Mouse (Mus musculus) small intestine, adult 2 months (tissue): ENCODE measurements around the gene Upk3bl.

Experiments used
- CTCF ChIP-seq: fragments of 200-500 bp; IDR thresholded peaks from 2 replicates; pipeline ENCODE4 v1.5.1; 2012; ENCODE audit warnings: low read depth, mild to moderate bottlenecking, control low read depth, inconsistent platforms, low read length, moderate library complexity, mixed read lengths; ENCODE audit not compliant: insufficient replicate concordance, insufficient read length; ENCODE audit errors: extremely low read depth
- POLR2A ChIP-seq: fragments of 200-500 bp; IDR thresholded peaks from 2 replicates; pipeline ENCODE4 v1.6.1; 2012; ENCODE audit warnings: low read depth, mild to moderate bottlenecking, control low read depth, inconsistent platforms, low read length, moderate library complexity

DNA sequence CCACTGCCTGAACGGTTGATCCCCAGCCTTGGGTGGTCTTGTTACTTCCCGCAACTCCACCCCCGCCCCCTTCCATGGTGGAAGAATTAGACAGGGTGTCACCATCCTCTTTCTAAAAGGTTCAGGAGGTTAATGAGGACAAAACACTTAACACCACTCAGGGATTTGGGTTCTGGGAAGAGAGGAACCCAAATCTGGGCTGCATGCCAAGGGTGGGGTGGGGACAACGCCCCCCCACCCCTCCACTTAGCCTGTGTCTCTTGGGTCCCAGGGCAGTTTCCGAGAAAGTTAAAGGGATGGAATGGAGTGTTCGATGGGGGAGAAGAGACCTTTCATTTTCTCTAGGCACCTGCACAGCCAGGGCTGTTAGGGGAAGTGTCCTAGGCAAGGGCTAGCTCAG lies 18.8 kb downstream of the Upk3bl start:
- no peak for TF ChIP-seq CTCF
- no peak for TF ChIP-seq POLR2A
